Mouse (Mus musculus) liver, postnatal 0 days (tissue): ENCODE measurements around the gene Dop1b. TPM values are rescaled to one million over a fixed set of nuclear protein-coding genes. Genes with fewer than 3 reads are reported as not detected.

Experiments used
- ATAC-seq: fragments of 200-750 bp; cut with Nextera tagmentation; 2 replicates; pipeline ENCODE4 v1.8.0; 2017; ENCODE audit warnings: mild to moderate bottlenecking, moderate library complexity
- DNase-seq: peaks from one replicate; pipeline ENCODE4 v3.0.0-alpha.2; 2016
- H3K27ac ChIP-seq: fragments of 300-500 bp; sonication (generic); 2 replicates; pipeline ENCODE4 v1.5.1; 2014; ENCODE audit warnings: antibody characterized with exemption, moderate library complexity, mild to moderate bottlenecking, low read depth
- H3K27me3 ChIP-seq: fragments of 300-500 bp; sonication (generic); 2 replicates; pipeline ENCODE4 v1.6.1; 2014; ENCODE audit warnings: low read length, control low read depth, mixed read lengths; ENCODE audit not compliant: insufficient read depth
- H3K36me3 ChIP-seq: fragments of 300-500 bp; sonication (generic); replicated peaks from 2 replicates; pipeline ENCODE4 v1.6.1; 2014; ENCODE audit warnings: mild to moderate bottlenecking, control low read depth, low read length, moderate library complexity, mixed read lengths; ENCODE audit not compliant: insufficient read depth
- H3K4me1 ChIP-seq: fragments of 300-500 bp; sonication (generic); 2 replicates; pipeline ENCODE4 v1.6.1; 2014; ENCODE audit warnings: antibody characterized with exemption, mild to moderate bottlenecking, control low read depth; ENCODE audit not compliant: insufficient read depth
- H3K4me2 ChIP-seq: fragments of 300-500 bp; sonication (generic); 2 replicates; pipeline ENCODE4 v1.6.1; 2014; ENCODE audit warnings: low read depth, mild to moderate bottlenecking, low read length, moderate library complexity, mixed read lengths
- H3K4me3 ChIP-seq: fragments of 300-500 bp; sonication (generic); 2 replicates; pipeline ENCODE4 v1.5.1; 2014; ENCODE audit warnings: low read depth, low read length
- H3K9ac ChIP-seq: fragments of 300-500 bp; sonication (generic); replicated peaks from 2 replicates; pipeline ENCODE4 v1.6.1; 2014; ENCODE audit warnings: mild to moderate bottlenecking, moderate library complexity
- H3K9me3 ChIP-seq: fragments of 300-500 bp; sonication (generic); 2 replicates; pipeline ENCODE4 v1.6.1; 2016; ENCODE audit warnings: mild to moderate bottlenecking, control low read depth, low read length, mixed read lengths
- CTCF ChIP-seq: sonication (generic); IDR thresholded peaks from 2 replicates; pipeline ENCODE4 v1.5.1; 2016; ENCODE audit warnings: antibody characterized with exemption, low read depth
- EP300 ChIP-seq: IDR thresholded peaks from 2 replicates; pipeline ENCODE4 v1.6.1; 2016; ENCODE audit warnings: antibody characterized with exemption, low read depth, mild to moderate bottlenecking
- WGBS: fragments of 180-500 bp; shearing (Covaris S2); extraction: QIAGEN DNeasy Blood & Tissue Kit; methylation state at CpG from one replicate; pipeline ENCODE4 v1.1.7; 2014; ENCODE audit not compliant: insufficient replicate concordance; 5-methylcytosine and 5-hydroxymethylcytosine counted together
- polyA plus RNA-seq: library from polyadenylated mRNA; unstranded; fragments of >200 nt; fragmentation: Nextera tagmentation; extraction: Ambion mirVana; gene quantifications from 2 replicates; pipeline ENCODE4 v1.2.1, GENCODE M21; 2015

The Dop1b gene
- polyA plus RNA-seq, 1 experiment from 2014 or later, result 6.4 TPM

GRCm38 (mm10) chr16:93710924-93711323 lies 780 bp upstream of the Dop1b start:
- 0 out of 2 replicates have a peak overlapping the region, but pooled peaks have one; percentile 50 for H3K9ac ChIP-seq
- H3K4me1 ChIP-seq, result peaks cover 30% of the 10 kb centered on the region
- H3K4me3 ChIP-seq, result peak overlapping the region; percentile 95
- WGBS, result under 1% methylated on average over 11 of the region's 11 CpGs
- ATAC-seq (peak; percentile 26), DNase-seq (peak; percentile 82)
- no peaks in the 10 kb centered on the region for H3K27me3 ChIP-seq
- peak overlapping the region; percentile 99 for H3K4me2 ChIP-seq
- TF ChIP-seq CTCF (peak; percentile 94), EP300 (peak; percentile 45; the same call in 1 of the 2 replicates)
- no peaks in the 10 kb centered on the region for H3K36me3 ChIP-seq
- H3K27ac ChIP-seq, result peak overlapping the region; percentile 92
- H3K9me3 ChIP-seq, result no peaks in the 10 kb centered on the region

- 6% methylated on average over 31 of the region's 31 CpGs for WGBS
- H3K4me1 ChIP-seq, result peaks cover 32% of the 10 kb centered on the region
- ATAC-seq, result peak; percentile 38
Measured at GRCm38 (mm10) chr16:93712189-93712885, 633 bp downstream of the Dop1b start.

DNA sequence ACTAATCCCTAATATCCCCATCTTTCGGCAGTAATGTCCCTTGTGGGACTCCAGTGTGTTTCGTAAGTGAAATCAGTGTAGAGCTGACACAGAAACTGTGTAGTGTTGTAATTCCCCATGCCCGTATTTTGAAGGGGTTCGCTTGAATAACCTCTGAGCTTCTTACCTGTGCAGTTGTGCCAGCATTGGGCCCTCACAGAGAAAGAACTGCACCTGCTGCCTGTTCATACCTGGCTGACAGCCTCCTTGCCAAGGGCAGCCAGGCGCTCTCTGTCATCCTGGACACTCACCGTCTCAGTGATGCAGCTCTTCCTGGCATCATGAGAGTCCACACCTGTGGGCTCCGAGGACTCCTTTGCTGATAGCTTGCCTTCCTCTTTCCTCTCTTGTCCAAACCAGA lies 1.3 kb downstream of the Dop1b start:
- Histone ChIP-seq H3K36me3 (peaks cover 4% of the 10 kb centered on the region), H3K27me3 (no peaks in the 10 kb centered on the region), H3K27ac (peak overlapping the region; percentile 92; the same call in 1 of the 2 replicates), H3K9ac (peak overlapping the region; percentile 97), H3K4me2 (peak overlapping the region; percentile 99), H3K9me3 (no peaks in the 10 kb centered on the region), H3K4me3 (peak overlapping the region; percentile 95), H3K4me1 (peaks cover 35% of the 10 kb centered on the region)
- 68% methylated on average over 7 of the region's 7 CpGs for WGBS
- TF ChIP-seq EP300 (no peak), CTCF (no peak)
- no peak for DNase-seq
- no peak for ATAC-seq

More at GRCm38 (mm10) chr16:93712189-93712885, 633 bp downstream of the Dop1b start:
- Histone ChIP-seq H3K4me3 (peak overlapping the region; percentile 95), H3K27ac (peak overlapping the region; percentile 92), H3K9ac (peak overlapping the region; percentile 97), H3K9me3 (no peaks in the 10 kb centered on the region), H3K27me3 (no peaks in the 10 kb centered on the region), H3K4me2 (peak overlapping the region; percentile 99), H3K36me3 (peaks cover 4% of the 10 kb centered on the region)
- TF ChIP-seq CTCF (no peak), EP300 (no peak)
- no peak for DNase-seq

- H3K9ac ChIP-seq, result no peak overlapping the region
- no peak for ATAC-seq
- no peaks in the 10 kb centered on the region for H3K9me3 ChIP-seq
- peaks cover 35% of the 10 kb centered on the region for H3K4me1 ChIP-seq
- no peaks in the 10 kb centered on the region for H3K27me3 ChIP-seq
- H3K36me3 ChIP-seq, result peaks cover 4% of the 10 kb centered on the region
- H3K4me2 ChIP-seq, result peak overlapping the region; percentile 16; the same call in 1 of the 2 replicates
- H3K27ac ChIP-seq, result peak overlapping the region; percentile 39; the same call in 1 of the 2 replicates
- 36% methylated on average over 5 of the region's 5 CpGs for WGBS
- H3K4me3 ChIP-seq, result no peak overlapping the region
- peak; percentile 43 for DNase-seq
- TF ChIP-seq CTCF (no peak), EP300 (no peak)
Measured at GRCm38 (mm10) chr16:93714426-93714825, 2.7 kb downstream of the Dop1b start.

GRCm38 (mm10) chr16:93715826-93716225 lies 4.1 kb downstream of the Dop1b start:
- no peak for TF ChIP-seq EP300
- TF ChIP-seq CTCF, result no peak
- Histone ChIP-seq H3K36me3 (peaks cover 4% of the 10 kb centered on the region), H3K4me2 (peak overlapping the region; percentile 15; the same call in 1 of the 2 replicates), H3K27me3 (no peaks in the 10 kb centered on the region), H3K9me3 (no peaks in the 10 kb centered on the region), H3K27ac (0 out of 2 replicates have a peak overlapping the region, but pooled peaks have one; percentile 29), H3K4me1 (peaks cover 35% of the 10 kb centered on the region), H3K4me3 (no peak overlapping the region), H3K9ac (no peak overlapping the region)
- ATAC-seq, result no peak
- DNase-seq, result no peak
- 68% methylated on average over 6 of the region's 6 CpGs for WGBS

DNA sequence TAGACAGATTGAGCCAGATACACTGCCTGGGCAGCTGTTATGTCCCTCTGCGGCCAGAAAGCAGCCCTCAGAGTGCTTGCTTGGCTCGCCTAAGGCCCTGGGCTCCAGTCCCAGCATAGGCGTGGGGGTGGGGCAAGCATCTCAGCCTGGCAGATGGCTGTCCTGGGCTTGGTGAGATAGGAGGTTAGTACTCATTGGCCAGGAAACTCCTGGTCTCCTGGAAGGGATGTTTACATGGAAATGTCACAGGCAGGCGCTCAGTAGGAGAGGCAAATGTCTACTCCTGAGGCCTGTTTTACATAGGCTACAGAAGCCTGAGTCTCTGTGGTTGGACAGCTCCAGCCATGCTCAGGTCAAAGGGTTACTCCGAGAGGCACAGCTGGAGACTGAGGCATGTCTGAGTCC lies 5.6 kb downstream of the Dop1b start:
- Histone ChIP-seq H3K27me3 (no peaks in the 10 kb centered on the region), H3K9ac (no peak overlapping the region; the same call in 1 of the 2 replicates), H3K9me3 (no peaks in the 10 kb centered on the region), H3K4me1 (peaks cover 43% of the 10 kb centered on the region), H3K27ac (peak overlapping the region; percentile 57), H3K36me3 (peaks cover 4% of the 10 kb centered on the region), H3K4me3 (no peak overlapping the region), H3K4me2 (no peak overlapping the region)
- no peak for TF ChIP-seq CTCF
- peak; percentile 41; the same call in 1 of the 2 replicates for TF ChIP-seq EP300
- ATAC-seq (peak; percentile 83), DNase-seq (peak; percentile 79)
- 45% methylated on average over 5 of the region's 5 CpGs for WGBS
